Mouse (Mus musculus): Measurements from ENCODE around the gene Cdca5.

- no peak for TF ChIP-seq CTCF (IDR thresholded peaks at IDR 0.05; ENCODE audit: low read depth)
- TF ChIP-seq EP300 (IDR thresholded peaks at IDR 0.05; ENCODE audit: low read depth): no peak
Observed at GRCm38 (mm10) chr19:6052516-6052915, 32.3 kb upstream of the Cdca5 start.

All from liver, embryonic 14.5 days (tissue).